Mouse (Mus musculus): ENCODE data around the gene Tns1. TPM values are rescaled to one million over a fixed set of nuclear protein-coding genes. Genes with fewer than 3 reads are reported as not detected.
A peak's percentile ranks its signal among the peaks of the same experiment; 100 is the strongest.
"Not testable (repeated sequence)": the region's sequence is repeated elsewhere in the genome, so short reads cannot be mapped to it uniquely, and the experiment has no call there.

Tns1 gene
- 38.5 and 39.3 TPM in 2 replicates for polyA plus RNA-seq (2015; fragmentation: Nextera tagmentation; extraction: Ambion mirVana)

- H3K4me3 ChIP-seq: peak within 1 kb of the TSS; percentile 60
- no peak within 1 kb of the TSS for H3K27ac ChIP-seq
- ATAC-seq (ENCODE audit: insufficient number of reproducible peaks, insufficient read depth, low FRiP score, low TSS enrichment, low read depth): peak; percentile 65
- H3K27me3 ChIP-seq: peaks cover 40% of the 10 kb centered on the region
- H3K9ac ChIP-seq: peak within 1 kb of the TSS; percentile 80
- H3K9me3 ChIP-seq: no peaks in the 10 kb centered on the region
- no peaks in the 10 kb centered on the region for H3K36me3 ChIP-seq
- peak within 1 kb of the TSS; percentile 86 for H3K4me2 ChIP-seq
- WGBS: 2% methylated on average over 83 of the region's 84 CpGs
- peaks cover 20% of the 10 kb centered on the region for H3K4me1 ChIP-seq
Measured at GRCm38 (mm10) chr1:74124021-74124981, at the start of gene Tns1. Gene Tns1 (minus strand): TSS chr1:74124449.

GRCm38 (mm10) chr1:74172722-74173121, 48.5 kb upstream of the Tns1 start:
- Histone ChIP-seq H3K4me3 (no peak overlapping the region), H3K36me3 (no peaks in the 10 kb centered on the region), H3K9me3 (no peaks in the 10 kb centered on the region), H3K9ac (no peak overlapping the region), H3K4me2 (no peak overlapping the region), H3K4me1 (no peaks in the 10 kb centered on the region), H3K27me3 (no peaks in the 10 kb centered on the region), H3K27ac (no peak overlapping the region)
- ATAC-seq (ENCODE audit: insufficient number of reproducible peaks, insufficient read depth, low FRiP score, low TSS enrichment, low read depth): no peak
- WGBS: 69% methylated on average over 3 of the region's 3 CpGs

DNA sequence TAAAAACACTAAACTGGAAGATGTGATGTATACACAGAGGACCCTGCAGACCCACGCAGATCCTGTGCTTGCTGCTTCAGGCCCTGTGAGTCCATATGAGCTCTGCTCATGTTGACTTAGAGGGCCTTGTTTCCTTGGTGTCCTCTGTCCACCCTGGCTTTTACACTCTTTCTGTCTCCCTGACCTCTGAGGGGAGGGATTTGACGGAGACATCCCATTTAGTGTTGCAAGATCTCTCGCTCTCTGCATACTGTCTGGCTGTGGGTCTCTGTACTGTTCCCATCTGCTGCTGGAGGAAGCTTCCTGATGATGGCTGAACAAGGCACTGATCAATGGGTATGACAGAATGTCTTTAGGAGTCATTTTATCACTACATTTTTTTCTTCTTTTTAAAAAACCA, 45.5 kb upstream of the Tns1 start:
- Histone ChIP-seq H3K27ac (no peak overlapping the region), H3K27me3 (no peaks in the 10 kb centered on the region)
- 86% methylated on average over 3 of the region's 3 CpGs for WGBS

GRCm38 (mm10) chr1:74167136-74167535, 42.9 kb upstream of the Tns1 start:
- no peaks in the 10 kb centered on the region for H3K9me3 ChIP-seq
- 75% methylated on average over 5 of the region's 5 CpGs for WGBS
- no peaks in the 10 kb centered on the region for H3K4me1 ChIP-seq
- no peaks in the 10 kb centered on the region for H3K36me3 ChIP-seq
- no peak for ATAC-seq (ENCODE audit: insufficient number of reproducible peaks, insufficient read depth, low FRiP score, low TSS enrichment, low read depth)
- H3K4me3 ChIP-seq: no peak overlapping the region
- no peak overlapping the region for H3K4me2 ChIP-seq
- H3K9ac ChIP-seq: no peak overlapping the region
- H3K27ac ChIP-seq: no peak overlapping the region
- H3K27me3 ChIP-seq: no peaks in the 10 kb centered on the region

More for the DNA sequence above, 45.5 kb upstream of the Tns1 start:
- Histone ChIP-seq H3K9ac (no peak overlapping the region), H3K9me3 (no peaks in the 10 kb centered on the region), H3K4me2 (no peak overlapping the region), H3K4me3 (no peak overlapping the region), H3K36me3 (no peaks in the 10 kb centered on the region), H3K4me1 (no peaks in the 10 kb centered on the region)
- no peak for ATAC-seq (ENCODE audit: insufficient number of reproducible peaks, insufficient read depth, low FRiP score, low TSS enrichment, low read depth)

DNA sequence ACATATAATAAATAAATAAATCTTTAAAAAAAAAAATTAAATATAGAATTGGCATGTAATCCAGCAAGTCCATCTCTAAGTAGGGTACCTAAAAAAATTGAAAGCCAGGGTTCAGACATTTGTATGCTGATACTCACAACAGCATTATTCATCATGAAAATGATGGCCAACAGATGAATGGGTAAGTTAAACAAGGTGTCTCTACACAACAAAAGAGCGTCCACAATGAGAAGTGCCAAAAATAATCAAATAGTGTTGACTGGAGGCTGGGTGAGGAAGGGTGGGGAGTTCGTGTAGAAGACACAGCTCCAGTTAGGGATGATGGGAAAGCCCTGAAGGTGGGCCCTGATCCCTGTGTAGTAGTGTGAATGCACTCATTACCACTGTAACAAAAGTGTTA, 35.8 kb upstream of the Tns1 start:
- Histone ChIP-seq H3K27ac (no peak overlapping the region), H3K4me1 (0 out of 2 replicates have a peak, but pooled peaks cover 5% of the 10 kb centered on the region), H3K9ac (no peak overlapping the region), H3K4me2 (no peak overlapping the region), H3K27me3 (no peaks in the 10 kb centered on the region), H3K4me3 (no peak overlapping the region), H3K36me3 (no peaks in the 10 kb centered on the region), H3K9me3 (no peaks in the 10 kb centered on the region)
- ATAC-seq (ENCODE audit: insufficient number of reproducible peaks, insufficient read depth, low FRiP score, low TSS enrichment, low read depth): no peak
- 74% methylated on average over 2 of the region's 2 CpGs for WGBS

DNA sequence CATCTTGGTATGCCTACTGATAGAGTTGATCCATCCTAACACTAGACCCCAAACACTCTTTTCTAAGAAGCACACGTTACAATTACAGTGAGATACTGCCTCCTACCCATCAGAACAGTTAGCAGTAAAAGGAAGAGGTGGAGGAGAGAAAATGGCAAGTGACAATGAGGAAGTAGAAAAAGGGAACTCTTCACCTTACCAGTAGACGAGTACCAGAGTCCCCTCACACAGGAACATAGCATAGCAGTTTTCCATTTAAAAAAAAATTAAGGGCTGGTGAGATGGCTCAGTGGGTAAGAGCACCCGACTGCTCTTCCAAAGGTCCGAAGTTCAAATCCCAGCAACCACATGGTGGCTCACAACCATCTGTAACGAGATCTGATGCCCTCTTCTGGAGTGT, 35.4 kb upstream of the Tns1 start:
- H3K4me3 ChIP-seq: not testable (repeated sequence)
- whole genome bisulfite sequencing: 88% methylated on average over 5 of the region's 5 CpGs

DNA sequence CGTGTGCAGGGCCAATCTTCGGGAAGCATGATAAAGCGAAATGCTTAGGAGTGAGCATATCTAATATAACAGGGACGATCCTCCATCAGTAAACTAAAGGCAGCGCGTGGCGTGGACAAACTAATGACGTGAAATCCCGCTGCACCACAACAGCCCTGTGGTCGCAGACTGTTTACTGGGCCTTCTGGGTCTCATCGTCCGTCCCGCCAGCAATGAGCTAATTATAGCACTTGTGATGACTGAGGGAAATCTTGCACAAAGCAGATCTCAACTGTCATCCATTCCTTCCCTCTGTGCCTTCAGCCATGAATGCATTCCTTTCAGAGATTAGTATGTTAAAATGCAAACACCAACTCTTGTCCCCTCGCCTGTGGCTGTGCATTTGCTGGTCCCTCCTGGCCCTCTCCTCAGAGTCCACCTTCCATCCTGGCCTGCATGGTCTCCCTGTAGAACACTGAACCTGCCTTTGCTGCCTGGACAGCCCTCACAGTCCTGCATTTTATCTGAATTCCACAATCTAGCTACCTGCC, 32.2 kb upstream of the Tns1 start:
- no peaks in the 10 kb centered on the region for H3K27me3 ChIP-seq
- H3K9ac ChIP-seq: no peak overlapping the region
- no peaks in the 10 kb centered on the region for H3K36me3 ChIP-seq
- no peaks in the 10 kb centered on the region for H3K9me3 ChIP-seq
- ATAC-seq (ENCODE audit: insufficient number of reproducible peaks, insufficient read depth, low FRiP score, low TSS enrichment, low read depth): no peak
- H3K4me3 ChIP-seq: no peak overlapping the region
- no peak overlapping the region for H3K27ac ChIP-seq
- 70% methylated on average over 14 of the region's 14 CpGs for WGBS
- H3K4me2 ChIP-seq: no peak overlapping the region
- 0 out of 2 replicates have a peak, but pooled peaks cover 8% of the 10 kb centered on the region for H3K4me1 ChIP-seq

More for the DNA sequence above, 35.4 kb upstream of the Tns1 start:
- not testable (repeated sequence) for H3K9me3 ChIP-seq; H3K27ac ChIP-seq; ATAC-seq (ENCODE audit: insufficient number of reproducible peaks, insufficient read depth, low FRiP score, low TSS enrichment, low read depth); H3K9ac ChIP-seq; H3K4me2 ChIP-seq; H3K4me1 ChIP-seq; H3K36me3 ChIP-seq; H3K27me3 ChIP-seq

DNA sequence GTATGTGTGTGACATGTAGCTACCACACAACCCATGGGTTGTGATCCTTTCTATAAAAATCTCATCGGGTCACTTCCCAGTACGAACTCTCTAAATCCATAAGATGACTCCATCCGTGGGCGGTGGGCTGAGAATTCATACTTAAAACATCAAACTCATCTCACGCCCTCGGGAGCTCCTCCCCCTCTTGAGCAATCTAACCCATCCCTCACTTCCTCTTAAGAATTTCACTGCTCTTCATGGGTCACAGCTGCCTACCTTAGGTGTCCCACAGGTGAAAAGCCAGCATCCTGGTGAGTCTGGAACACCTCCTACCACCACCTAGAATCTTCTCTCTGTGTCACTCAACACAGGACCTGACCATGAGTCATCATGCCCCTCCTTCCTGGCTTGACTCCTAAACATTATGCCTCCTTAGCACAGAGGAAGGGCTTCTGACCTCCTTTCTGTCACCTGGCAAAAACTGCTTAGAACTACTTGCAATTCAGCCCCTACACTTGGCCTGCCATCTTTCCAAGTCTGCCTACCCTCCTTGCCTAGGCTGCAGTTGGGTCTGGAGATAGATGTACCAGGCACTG, 31.3 kb upstream of the Tns1 start:
- Histone ChIP-seq H3K27me3 (no peaks in the 10 kb centered on the region), H3K9me3 (no peaks in the 10 kb centered on the region), H3K4me3 (no peak overlapping the region), H3K27ac (no peak overlapping the region), H3K4me1 (0 out of 2 replicates have a peak, but pooled peaks cover 8% of the 10 kb centered on the region), H3K36me3 (no peaks in the 10 kb centered on the region), H3K9ac (no peak overlapping the region), H3K4me2 (no peak overlapping the region)
- WGBS: 89% methylated on average over 6 of the region's 6 CpGs
- ATAC-seq (ENCODE audit: insufficient number of reproducible peaks, insufficient read depth, low FRiP score, low TSS enrichment, low read depth): no peak

GRCm38 (mm10) chr1:74153461-74154184, 29.4 kb upstream of the Tns1 start, which contains the start of gene Cxcr2:
Gene Cxcr2 (plus strand): TSS chr1:74153989.
- WGBS: 68% methylated on average over 8 of the region's 8 CpGs
- Histone ChIP-seq H3K27me3 (no peaks in the 10 kb centered on the region), H3K4me3 (no peak within 1 kb of the TSS), H3K4me1 (0 out of 2 replicates have a peak, but pooled peaks cover 8% of the 10 kb centered on the region), H3K36me3 (no peaks in the 10 kb centered on the region), H3K9ac (no peak within 1 kb of the TSS), H3K27ac (no peak within 1 kb of the TSS), H3K9me3 (no peaks in the 10 kb centered on the region), H3K4me2 (no peak within 1 kb of the TSS)
- no peak for ATAC-seq (ENCODE audit: insufficient number of reproducible peaks, insufficient read depth, low FRiP score, low TSS enrichment, low read depth)

- 73% methylated on average over 3 of the region's 3 CpGs for WGBS
- Histone ChIP-seq H3K4me1 (0 out of 2 replicates have a peak, but pooled peaks cover 3% of the 10 kb centered on the region), H3K4me2 (no peak overlapping the region)
Measured at GRCm38 (mm10) chr1:74151091-74151490, 26.8 kb upstream of the Tns1 start.

GRCm38 (mm10) chr1:74150101-74150500, 25.9 kb upstream of the Tns1 start:
- Histone ChIP-seq H3K9me3 (no peaks in the 10 kb centered on the region), H3K27me3 (no peaks in the 10 kb centered on the region), H3K4me1 (0 out of 2 replicates have a peak, but pooled peaks cover 3% of the 10 kb centered on the region), H3K4me3 (no peak overlapping the region), H3K27ac (no peak overlapping the region), H3K4me2 (no peak overlapping the region), H3K9ac (no peak overlapping the region), H3K36me3 (no peaks in the 10 kb centered on the region)
- WGBS: 80% methylated on average over 3 of the region's 3 CpGs
- ATAC-seq (ENCODE audit: insufficient number of reproducible peaks, insufficient read depth, low FRiP score, low TSS enrichment, low read depth): no peak

More at GRCm38 (mm10) chr1:74151091-74151490, 26.8 kb upstream of the Tns1 start:
- Histone ChIP-seq H3K36me3 (no peaks in the 10 kb centered on the region), H3K27ac (no peak overlapping the region), H3K27me3 (no peaks in the 10 kb centered on the region), H3K4me3 (no peak overlapping the region), H3K9ac (no peak overlapping the region), H3K9me3 (no peaks in the 10 kb centered on the region)
- no peak for ATAC-seq (ENCODE audit: insufficient number of reproducible peaks, insufficient read depth, low FRiP score, low TSS enrichment, low read depth)
